Mouse (Mus musculus): ENCODE data around the gene Amz2.
A peak's percentile ranks its signal among the peaks of the same experiment; 100 is the strongest.

Gene Amz2

GRCm38 (mm10) chr11:109425392-109426271 is at the start of gene Amz2:
Amz2 (plus strand) TSS chr11:109425946.
- TF ChIP-seq NANOG (IDR thresholded peaks at IDR 0.05; ENCODE audit: borderline replicate concordance, low read length): no peak
- TF ChIP-seq CTCF (conservative IDR thresholded peaks at IDR 0.05; ENCODE audit: low read length): no peak
- TF ChIP-seq POU5F1 (IDR thresholded peaks at IDR 0.05; ENCODE audit: borderline replicate concordance, low read length): no peak
- peak within 1 kb of the TSS; percentile 88 for H3K4me3 ChIP-seq (replicated peaks; ENCODE audit: low read length)
- H3K27me3 ChIP-seq (ENCODE audit: insufficient read depth, low read length): no peaks in the 10 kb centered on the region
- peaks cover 22% of the 10 kb centered on the region for H3K36me3 ChIP-seq (ENCODE audit: insufficient read depth, low read length)
- peaks cover 6% of the 10 kb centered on the region for H3K9me3 ChIP-seq (ENCODE audit: low read length)
- peaks cover 19% of the 10 kb centered on the region for H3K4me1 ChIP-seq (replicated peaks; ENCODE audit: low read depth, low read length)

GRCm38 (mm10) chr11:109376484-109377143 is 49.1 kb upstream of the Amz2 start:
- TF ChIP-seq POU5F1 (IDR thresholded peaks at IDR 0.05; ENCODE audit: borderline replicate concordance, low read length) (no peak), CTCF (conservative IDR thresholded peaks at IDR 0.05; ENCODE audit: low read length) (no peak), NANOG (IDR thresholded peaks at IDR 0.05; ENCODE audit: borderline replicate concordance, low read length) (no peak)
- H3K4me1 ChIP-seq (replicated peaks; ENCODE audit: low read depth, low read length): peaks cover 57% of the 10 kb centered on the region
- no peaks in the 10 kb centered on the region for H3K9me3 ChIP-seq (ENCODE audit: low read length)
- no peak overlapping the region for H3K4me3 ChIP-seq (replicated peaks; ENCODE audit: low read length)
- no peaks in the 10 kb centered on the region for H3K27me3 ChIP-seq (ENCODE audit: insufficient read depth, low read length)
- peaks cover 26% of the 10 kb centered on the region; the same call in 1 of the 2 replicates for H3K36me3 ChIP-seq (ENCODE audit: insufficient read depth, low read length)

DNA sequence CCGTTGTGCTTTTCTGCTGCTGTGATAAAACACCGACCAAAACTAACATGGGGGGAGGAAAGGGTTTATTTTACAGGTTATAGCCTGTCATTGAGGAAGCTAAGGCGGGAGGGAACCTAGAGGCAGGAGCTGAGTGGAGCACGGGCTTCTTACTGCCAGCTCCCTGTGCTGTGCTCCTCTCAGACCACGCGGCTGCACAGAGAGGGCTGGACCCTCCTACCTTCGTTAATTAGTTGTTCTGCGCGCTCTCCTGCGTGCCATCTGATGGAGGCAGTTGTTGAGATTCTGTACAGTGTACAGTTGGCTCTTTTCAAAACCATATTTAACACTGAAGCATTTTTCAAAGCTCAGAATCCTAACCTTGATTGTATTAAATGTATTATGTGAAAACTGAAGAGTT is 48.3 kb upstream of the Amz2 start:
- Histone ChIP-seq H3K4me1 (replicated peaks; ENCODE audit: low read depth, low read length) (peaks cover 54% of the 10 kb centered on the region), H3K27me3 (ENCODE audit: insufficient read depth, low read length) (no peaks in the 10 kb centered on the region), H3K4me3 (replicated peaks; ENCODE audit: low read length) (no peak overlapping the region), H3K9me3 (ENCODE audit: low read length) (no peaks in the 10 kb centered on the region), H3K36me3 (ENCODE audit: insufficient read depth, low read length) (peaks cover 29% of the 10 kb centered on the region; the same call in 1 of the 2 replicates)
- TF ChIP-seq POU5F1 (IDR thresholded peaks at IDR 0.05; ENCODE audit: borderline replicate concordance, low read length): no peak
- TF ChIP-seq NANOG (IDR thresholded peaks at IDR 0.05; ENCODE audit: borderline replicate concordance, low read length): no peak
- no peak for TF ChIP-seq CTCF (conservative IDR thresholded peaks at IDR 0.05; ENCODE audit: low read length)

DNA sequence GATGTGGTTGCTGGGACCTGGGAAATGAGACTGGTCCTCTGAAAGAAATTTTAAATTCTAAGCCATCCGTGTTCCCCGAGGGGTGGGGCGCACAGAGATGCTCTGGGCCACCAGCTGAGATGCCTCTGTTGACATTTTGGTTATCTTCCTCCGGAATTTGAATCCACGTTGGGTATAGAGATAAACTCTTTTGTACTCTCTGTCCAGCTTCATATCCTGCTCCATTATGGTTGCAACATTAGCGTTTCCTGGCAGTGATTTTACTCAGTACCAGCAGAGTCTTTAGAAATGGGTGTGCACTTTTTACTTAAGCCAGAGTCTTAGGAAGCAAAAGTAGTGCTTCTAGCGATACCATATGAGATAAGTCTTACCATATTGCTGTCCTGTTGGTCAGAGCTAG is 47.7 kb upstream of the Amz2 start:
- H3K4me1 ChIP-seq (replicated peaks; ENCODE audit: low read depth, low read length): peaks cover 51% of the 10 kb centered on the region
- no peaks in the 10 kb centered on the region for H3K9me3 ChIP-seq (ENCODE audit: low read length)
- H3K36me3 ChIP-seq (ENCODE audit: insufficient read depth, low read length): peaks cover 29% of the 10 kb centered on the region; the same call in 1 of the 2 replicates
- TF ChIP-seq POU5F1 (IDR thresholded peaks at IDR 0.05; ENCODE audit: borderline replicate concordance, low read length) (no peak), NANOG (IDR thresholded peaks at IDR 0.05; ENCODE audit: borderline replicate concordance, low read length) (no peak), CTCF (conservative IDR thresholded peaks at IDR 0.05; ENCODE audit: low read length) (no peak)
- H3K4me3 ChIP-seq (replicated peaks; ENCODE audit: low read length): no peak overlapping the region
- H3K27me3 ChIP-seq (ENCODE audit: insufficient read depth, low read length): no peaks in the 10 kb centered on the region

DNA sequence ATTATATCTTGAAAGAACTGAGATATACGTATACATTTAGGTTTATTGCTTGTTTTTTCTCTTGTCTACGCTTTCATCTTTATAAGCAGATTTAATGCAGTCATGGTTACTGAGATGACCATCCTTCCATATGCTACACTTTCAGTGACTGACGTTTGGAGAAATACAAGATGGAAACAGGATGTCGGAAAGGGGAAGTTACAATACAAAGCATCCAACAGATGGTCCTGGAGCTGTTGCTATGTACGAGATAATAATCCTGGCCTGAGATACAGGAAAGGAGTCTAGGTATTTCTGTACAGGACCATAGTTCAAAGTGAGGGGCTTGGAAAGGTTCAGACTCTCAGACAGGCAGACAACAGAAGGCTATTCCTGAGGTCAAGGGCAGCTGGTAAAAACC is 45.1 kb upstream of the Amz2 start:
- Histone ChIP-seq H3K36me3 (ENCODE audit: insufficient read depth, low read length) (peaks cover 28% of the 10 kb centered on the region; the same call in 1 of the 2 replicates), H3K27me3 (ENCODE audit: insufficient read depth, low read length) (no peaks in the 10 kb centered on the region), H3K9me3 (ENCODE audit: low read length) (no peaks in the 10 kb centered on the region), H3K4me1 (replicated peaks; ENCODE audit: low read depth, low read length) (peaks cover 40% of the 10 kb centered on the region), H3K4me3 (replicated peaks; ENCODE audit: low read length) (no peak overlapping the region)
- TF ChIP-seq CTCF (conservative IDR thresholded peaks at IDR 0.05; ENCODE audit: low read length) (no peak), POU5F1 (IDR thresholded peaks at IDR 0.05; ENCODE audit: borderline replicate concordance, low read length) (no peak), NANOG (IDR thresholded peaks at IDR 0.05; ENCODE audit: borderline replicate concordance, low read length) (no peak)

GRCm38 (mm10) chr11:109385296-109385695 is 40.5 kb upstream of the Amz2 start:
- no peak for TF ChIP-seq POU5F1 (IDR thresholded peaks at IDR 0.05; ENCODE audit: borderline replicate concordance, low read length)
- no peak for TF ChIP-seq NANOG (IDR thresholded peaks at IDR 0.05; ENCODE audit: borderline replicate concordance, low read length)
- TF ChIP-seq CTCF (conservative IDR thresholded peaks at IDR 0.05; ENCODE audit: low read length): no peak
- peaks cover 32% of the 10 kb centered on the region for H3K4me1 ChIP-seq (replicated peaks; ENCODE audit: low read depth, low read length)
- no peak overlapping the region for H3K4me3 ChIP-seq (replicated peaks; ENCODE audit: low read length)
- H3K36me3 ChIP-seq (ENCODE audit: insufficient read depth, low read length): peaks cover 28% of the 10 kb centered on the region
- H3K9me3 ChIP-seq (ENCODE audit: low read length): no peaks in the 10 kb centered on the region
- H3K27me3 ChIP-seq (ENCODE audit: insufficient read depth, low read length): no peaks in the 10 kb centered on the region

DNA sequence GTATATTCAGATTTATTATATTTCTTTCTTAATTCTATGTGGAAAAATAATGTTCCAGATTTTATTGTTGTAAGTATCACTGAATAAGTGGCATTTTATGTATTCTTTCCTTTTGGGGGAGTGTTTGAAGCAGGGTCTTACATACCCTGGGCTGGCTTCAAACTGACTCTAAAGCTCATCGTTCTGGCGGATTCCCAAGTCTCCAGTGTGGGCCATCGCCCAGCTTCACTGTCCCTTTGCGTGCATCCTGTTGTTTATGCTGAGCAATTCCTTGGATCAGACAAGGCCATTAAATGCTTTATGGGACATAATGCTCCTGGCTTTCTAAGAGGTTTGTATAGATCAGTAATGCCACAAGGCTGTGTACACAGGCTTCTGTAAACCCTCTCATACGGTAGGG is 36.7 kb upstream of the Amz2 start:
- no peak for TF ChIP-seq NANOG (IDR thresholded peaks at IDR 0.05; ENCODE audit: borderline replicate concordance, low read length)
- no peak for TF ChIP-seq CTCF (conservative IDR thresholded peaks at IDR 0.05; ENCODE audit: low read length)
- no peak for TF ChIP-seq POU5F1 (IDR thresholded peaks at IDR 0.05; ENCODE audit: borderline replicate concordance, low read length)
- Histone ChIP-seq H3K9me3 (ENCODE audit: low read length) (no peaks in the 10 kb centered on the region), H3K4me3 (replicated peaks; ENCODE audit: low read length) (no peak overlapping the region), H3K4me1 (replicated peaks; ENCODE audit: low read depth, low read length) (peaks cover 40% of the 10 kb centered on the region), H3K27me3 (ENCODE audit: insufficient read depth, low read length) (no peaks in the 10 kb centered on the region), H3K36me3 (ENCODE audit: insufficient read depth, low read length) (peaks cover 36% of the 10 kb centered on the region)

- Histone ChIP-seq H3K27me3 (ENCODE audit: insufficient read depth, low read length) (no peaks in the 10 kb centered on the region), H3K36me3 (ENCODE audit: insufficient read depth, low read length) (peaks cover 47% of the 10 kb centered on the region), H3K4me3 (replicated peaks; ENCODE audit: low read length) (no peak overlapping the region), H3K4me1 (replicated peaks; ENCODE audit: low read depth, low read length) (peaks cover 36% of the 10 kb centered on the region), H3K9me3 (ENCODE audit: low read length) (no peaks in the 10 kb centered on the region)
- TF ChIP-seq NANOG (IDR thresholded peaks at IDR 0.05; ENCODE audit: borderline replicate concordance, low read length) (no peak), POU5F1 (IDR thresholded peaks at IDR 0.05; ENCODE audit: borderline replicate concordance, low read length) (no peak), CTCF (conservative IDR thresholded peaks at IDR 0.05; ENCODE audit: low read length) (no peak)
These were observed 34.5 kb upstream of the Amz2 start for GRCm38 (mm10) chr11:109391200-109391599.

Measured in E14TG2a.4 (cell line).